Mouse (Mus musculus): ENCODE measurements around the gene Gm44596.

DNA sequence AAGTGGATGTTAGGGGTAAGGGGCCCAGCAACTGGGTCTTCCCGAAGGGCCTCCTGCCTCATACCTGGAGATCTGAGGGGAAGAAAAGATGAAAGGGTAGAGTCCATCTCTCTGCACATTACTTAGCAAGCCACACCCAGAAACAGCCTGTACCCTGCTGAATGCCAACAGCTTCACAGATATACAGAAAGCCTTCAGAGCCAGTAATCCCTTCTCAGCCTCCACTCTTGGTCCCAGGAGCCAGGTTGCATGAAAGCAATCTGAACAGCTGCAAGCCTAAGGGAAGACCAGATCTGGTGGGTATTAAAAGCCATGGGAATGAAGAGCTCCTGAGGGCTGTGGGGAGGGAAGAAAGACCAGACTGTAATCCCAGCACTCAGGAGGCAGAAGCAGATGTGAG is 13.9 kb downstream of the Gm44596 start:
- no peak for TF ChIP-seq MYOD1 (IDR thresholded peaks at IDR 0.05; ENCODE audit: control insufficient read depth, insufficient read length, low read depth)
- TF ChIP-seq CTCF (IDR thresholded peaks at IDR 0.05; ENCODE audit: control insufficient read depth, insufficient read depth, insufficient read length), result no peak
- no peak for TF ChIP-seq MAX (IDR thresholded peaks at IDR 0.05)

All from C2C12 (cell line).